Mouse (Mus musculus): ENCODE measurements around the gene Sema3f. TPM values are rescaled to one million over a fixed set of nuclear protein-coding genes. Genes with fewer than 3 reads are reported as not detected.
A peak's percentile ranks its signal among the peaks of the same experiment; 100 is the strongest.

Gene Sema3f
- polyA plus RNA-seq, 1 experiment from 2014 or later, result 34.0 TPM

- no peak overlapping the region for H3K9ac ChIP-seq (replicated peaks; ENCODE audit: low read length)
- no peaks in the 10 kb centered on the region for H3K27me3 ChIP-seq (ENCODE audit: control insufficient read depth, insufficient read depth, low read length)
- no peaks in the 10 kb centered on the region for H3K9me3 ChIP-seq (ENCODE audit: control insufficient read depth, low read length)
- H3K4me1 ChIP-seq (ENCODE audit: control insufficient read depth, insufficient read depth, low read length), result 0 out of 2 replicates have a peak, but pooled peaks cover under 1% of the 10 kb centered on the region
- no peaks in the 10 kb centered on the region for H3K36me3 ChIP-seq (ENCODE audit: control insufficient read depth, insufficient read depth, low read length)
- no peak for DNase-seq
- no peak overlapping the region for H3K4me2 ChIP-seq (ENCODE audit: low read length)
- H3K27ac ChIP-seq (replicated peaks; ENCODE audit: low read depth, low read length), result no peak overlapping the region
- 88% methylated on average over 4 of the region's 4 CpGs for WGBS
- no peak for ATAC-seq (ENCODE audit: low FRiP score, low TSS enrichment)
- no peak overlapping the region for H3K4me3 ChIP-seq (replicated peaks; ENCODE audit: low read depth, low read length)
These were observed 55.7 kb downstream of the Sema3f start for GRCm38 (mm10) chr9:107654585-107654984.

- Histone ChIP-seq H3K27ac (replicated peaks; ENCODE audit: low read depth, low read length) (no peak overlapping the region), H3K9me3 (ENCODE audit: control insufficient read depth, low read length) (no peaks in the 10 kb centered on the region), H3K9ac (replicated peaks; ENCODE audit: low read length) (no peak overlapping the region), H3K4me2 (ENCODE audit: low read length) (no peak overlapping the region), H3K36me3 (ENCODE audit: control insufficient read depth, insufficient read depth, low read length) (no peaks in the 10 kb centered on the region), H3K27me3 (ENCODE audit: control insufficient read depth, insufficient read depth, low read length) (no peaks in the 10 kb centered on the region), H3K4me1 (ENCODE audit: control insufficient read depth, insufficient read depth, low read length) (no peaks in the 10 kb centered on the region), H3K4me3 (replicated peaks; ENCODE audit: low read depth, low read length) (no peak overlapping the region)
- DNase-seq (no peak), ATAC-seq (ENCODE audit: low FRiP score, low TSS enrichment) (no peak)
- 87% methylated on average over 2 of the region's 2 CpGs for WGBS
These were observed 56.8 kb downstream of the Sema3f start for GRCm38 (mm10) chr9:107653474-107653873.

GRCm38 (mm10) chr9:107650708-107651481 is 59.4 kb downstream of the Sema3f start:
- no peak overlapping the region for H3K9ac ChIP-seq (replicated peaks; ENCODE audit: low read length)

GRCm38 (mm10) chr9:107650225-107650624 is 60.0 kb downstream of the Sema3f start:
- H3K4me2 ChIP-seq (ENCODE audit: low read length), result no peak overlapping the region
- ATAC-seq (ENCODE audit: low FRiP score, low TSS enrichment) (no peak), DNase-seq (no peak)
- 65% methylated on average over 7 of the region's 7 CpGs for WGBS
- no peaks in the 10 kb centered on the region for H3K27me3 ChIP-seq (ENCODE audit: control insufficient read depth, insufficient read depth, low read length)
- no peaks in the 10 kb centered on the region for H3K9me3 ChIP-seq (ENCODE audit: control insufficient read depth, low read length)
- no peaks in the 10 kb centered on the region for H3K36me3 ChIP-seq (ENCODE audit: control insufficient read depth, insufficient read depth, low read length)
- H3K4me1 ChIP-seq (ENCODE audit: control insufficient read depth, insufficient read depth, low read length), result no peaks in the 10 kb centered on the region
- H3K4me3 ChIP-seq (replicated peaks; ENCODE audit: low read depth, low read length), result no peak overlapping the region
- H3K9ac ChIP-seq (replicated peaks; ENCODE audit: low read length), result no peak overlapping the region
- H3K27ac ChIP-seq (replicated peaks; ENCODE audit: low read depth, low read length), result peak overlapping the region; percentile 56; the same call in 1 of the 2 replicates

More at GRCm38 (mm10) chr9:107650708-107651481, 59.4 kb downstream of the Sema3f start:
- 24% methylated on average over 12 of the region's 12 CpGs for WGBS
- ATAC-seq (ENCODE audit: low FRiP score, low TSS enrichment) (peak; percentile 73), DNase-seq (peak; percentile 69)
- H3K4me2 ChIP-seq (ENCODE audit: low read length), result no peak overlapping the region
- peak overlapping the region; percentile 56; the same call in 1 of the 2 replicates for H3K27ac ChIP-seq (replicated peaks; ENCODE audit: low read depth, low read length)
- H3K9me3 ChIP-seq (ENCODE audit: control insufficient read depth, low read length), result no peaks in the 10 kb centered on the region
- no peaks in the 10 kb centered on the region for H3K4me1 ChIP-seq (ENCODE audit: control insufficient read depth, insufficient read depth, low read length)
- H3K4me3 ChIP-seq (replicated peaks; ENCODE audit: low read depth, low read length), result no peak overlapping the region
- no peaks in the 10 kb centered on the region for H3K36me3 ChIP-seq (ENCODE audit: control insufficient read depth, insufficient read depth, low read length)
- no peaks in the 10 kb centered on the region for H3K27me3 ChIP-seq (ENCODE audit: control insufficient read depth, insufficient read depth, low read length)

- H3K27ac ChIP-seq (replicated peaks; ENCODE audit: low read depth, low read length), result no peak overlapping the region
- H3K4me3 ChIP-seq (replicated peaks; ENCODE audit: low read depth, low read length), result no peak overlapping the region
- no peaks in the 10 kb centered on the region for H3K9me3 ChIP-seq (ENCODE audit: control insufficient read depth, low read length)
- no peak overlapping the region for H3K9ac ChIP-seq (replicated peaks; ENCODE audit: low read length)
- no peaks in the 10 kb centered on the region for H3K27me3 ChIP-seq (ENCODE audit: control insufficient read depth, insufficient read depth, low read length)
- peaks cover 4% of the 10 kb centered on the region; the same call in 1 of the 2 replicates for H3K4me1 ChIP-seq (ENCODE audit: control insufficient read depth, insufficient read depth, low read length)
- WGBS, result 82% methylated on average over 3 of the region's 3 CpGs
- no peak overlapping the region for H3K4me2 ChIP-seq (ENCODE audit: low read length)
- no peak for DNase-seq
- H3K36me3 ChIP-seq (ENCODE audit: control insufficient read depth, insufficient read depth, low read length), result no peaks in the 10 kb centered on the region
- no peak for ATAC-seq (ENCODE audit: low FRiP score, low TSS enrichment)
These were observed 61.5 kb downstream of the Sema3f start for GRCm38 (mm10) chr9:107648767-107649166.

- 84% methylated on average over 6 of the region's 6 CpGs for WGBS
- Histone ChIP-seq H3K27ac (replicated peaks; ENCODE audit: low read depth, low read length) (no peak overlapping the region), H3K4me3 (replicated peaks; ENCODE audit: low read depth, low read length) (no peak overlapping the region), H3K9me3 (ENCODE audit: control insufficient read depth, low read length) (no peaks in the 10 kb centered on the region), H3K36me3 (ENCODE audit: control insufficient read depth, insufficient read depth, low read length) (no peaks in the 10 kb centered on the region), H3K4me1 (ENCODE audit: control insufficient read depth, insufficient read depth, low read length) (peaks cover 4% of the 10 kb centered on the region; the same call in 1 of the 2 replicates), H3K27me3 (ENCODE audit: control insufficient read depth, insufficient read depth, low read length) (no peaks in the 10 kb centered on the region), H3K4me2 (ENCODE audit: low read length) (no peak overlapping the region), H3K9ac (replicated peaks; ENCODE audit: low read length) (no peak overlapping the region)
- ATAC-seq (ENCODE audit: low FRiP score, low TSS enrichment) (no peak), DNase-seq (no peak)
These were observed 63.3 kb downstream of the Sema3f start for GRCm38 (mm10) chr9:107646975-107647374.

- no peak overlapping the region for H3K27ac ChIP-seq (replicated peaks; ENCODE audit: low read depth, low read length)
- 12% methylated on average over 5 of the region's 5 CpGs for WGBS
These were observed 64.7 kb downstream of the Sema3f start for GRCm38 (mm10) chr9:107645577-107645976.

GRCm38 (mm10) chr9:107645153-107645510 is 65.1 kb downstream of the Sema3f start:
- no peaks in the 10 kb centered on the region for H3K36me3 ChIP-seq (ENCODE audit: control insufficient read depth, insufficient read depth, low read length)
- WGBS, result 59% methylated on average over 7 of the region's 7 CpGs
- no peaks in the 10 kb centered on the region for H3K9me3 ChIP-seq (ENCODE audit: control insufficient read depth, low read length)
- no peak overlapping the region for H3K4me2 ChIP-seq (ENCODE audit: low read length)
- 0 out of 2 replicates have a peak, but pooled peaks have one; percentile 18 for ATAC-seq (ENCODE audit: low FRiP score, low TSS enrichment)
- no peaks in the 10 kb centered on the region for H3K27me3 ChIP-seq (ENCODE audit: control insufficient read depth, insufficient read depth, low read length)
- DNase-seq, result no peak
- no peak overlapping the region for H3K27ac ChIP-seq (replicated peaks; ENCODE audit: low read depth, low read length)
- H3K4me1 ChIP-seq (ENCODE audit: control insufficient read depth, insufficient read depth, low read length), result peaks cover 4% of the 10 kb centered on the region; the same call in 1 of the 2 replicates
- no peak overlapping the region for H3K4me3 ChIP-seq (replicated peaks; ENCODE audit: low read depth, low read length)
- no peak overlapping the region for H3K9ac ChIP-seq (replicated peaks; ENCODE audit: low read length)

More at GRCm38 (mm10) chr9:107645577-107645976, 64.7 kb downstream of the Sema3f start:
- H3K36me3 ChIP-seq (ENCODE audit: control insufficient read depth, insufficient read depth, low read length), result no peaks in the 10 kb centered on the region
- H3K4me2 ChIP-seq (ENCODE audit: low read length), result no peak overlapping the region
- no peak overlapping the region for H3K9ac ChIP-seq (replicated peaks; ENCODE audit: low read length)
- peak; percentile 94 for DNase-seq
- no peaks in the 10 kb centered on the region for H3K27me3 ChIP-seq (ENCODE audit: control insufficient read depth, insufficient read depth, low read length)
- 0 out of 2 replicates have a peak, but pooled peaks have one; percentile 62 for ATAC-seq (ENCODE audit: low FRiP score, low TSS enrichment)
- H3K4me3 ChIP-seq (replicated peaks; ENCODE audit: low read depth, low read length), result no peak overlapping the region
- no peaks in the 10 kb centered on the region for H3K9me3 ChIP-seq (ENCODE audit: control insufficient read depth, low read length)
- H3K4me1 ChIP-seq (ENCODE audit: control insufficient read depth, insufficient read depth, low read length), result peaks cover 4% of the 10 kb centered on the region; the same call in 1 of the 2 replicates

Data from midbrain, embryonic 14.5 days (tissue).